Mouse (Mus musculus) lung, postnatal 10 days (tissue): ENCODE measurements around the gene Dcaf6.

ENCODE experiments used
- DNase-seq: peaks from one replicate; pipeline ENCODE4 v3.0.0; 2021

Gene Dcaf6

DNA sequence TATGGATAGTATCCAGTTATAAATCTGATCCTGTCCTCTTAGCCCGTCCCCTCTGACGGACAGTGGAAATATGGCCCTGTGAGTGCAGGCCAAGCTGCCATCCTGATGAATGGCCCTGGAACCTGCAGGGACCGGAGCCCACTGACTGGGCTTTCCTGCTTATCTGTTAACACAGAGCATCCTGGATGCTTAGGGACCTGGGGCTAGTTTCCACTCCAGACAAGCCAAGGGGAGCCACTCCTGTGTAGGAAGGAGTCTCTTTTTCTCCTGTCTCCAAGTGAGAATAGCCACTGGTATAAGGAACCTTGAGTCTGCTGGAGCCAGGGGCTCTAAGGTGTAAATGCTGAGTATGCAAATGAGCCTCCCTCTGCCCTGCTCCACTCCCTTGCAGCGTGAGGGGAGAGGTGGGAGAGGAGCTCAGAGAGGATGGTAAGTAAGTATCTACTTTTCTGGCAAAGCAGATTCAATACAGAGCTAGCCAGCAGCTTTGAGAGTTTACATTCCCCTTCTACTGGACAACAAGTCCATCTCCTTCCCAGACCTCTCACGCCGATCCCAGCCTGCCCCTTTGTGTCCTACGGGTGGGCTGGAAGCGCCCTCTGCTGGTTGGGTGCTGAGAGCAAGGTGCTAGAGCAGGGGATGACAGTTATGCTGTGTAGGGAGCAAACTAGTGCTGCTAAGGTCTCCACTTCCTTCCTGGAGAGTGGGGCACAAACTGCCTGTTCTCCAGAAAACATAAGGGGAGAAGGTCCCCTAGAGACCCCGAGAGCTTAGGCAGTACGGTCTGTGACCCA is 139.9 kb downstream of the Dcaf6 start:
- DNase-seq: peak; percentile 92

DNA sequence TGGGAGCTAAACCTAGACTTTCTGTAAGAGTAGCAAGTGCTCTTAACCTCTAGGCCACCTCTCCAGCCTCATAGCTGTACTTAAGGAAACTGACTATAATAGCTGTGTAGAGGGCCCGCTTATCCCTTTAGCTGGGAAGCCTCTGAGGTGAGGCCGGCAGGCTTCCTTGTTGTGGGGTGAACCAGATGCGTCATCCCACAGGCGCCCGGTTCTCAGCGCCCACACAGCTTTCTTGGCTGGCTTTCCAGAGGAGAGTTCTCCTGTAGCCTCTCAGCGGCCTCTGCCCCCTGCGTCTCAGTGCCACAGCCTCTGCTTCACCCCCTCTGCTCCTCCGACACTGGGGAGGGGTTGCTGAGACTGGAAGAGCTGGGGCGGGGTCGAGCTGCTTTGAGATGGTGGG is 143.9 kb downstream of the Dcaf6 start:
- no peak for DNase-seq

DNA sequence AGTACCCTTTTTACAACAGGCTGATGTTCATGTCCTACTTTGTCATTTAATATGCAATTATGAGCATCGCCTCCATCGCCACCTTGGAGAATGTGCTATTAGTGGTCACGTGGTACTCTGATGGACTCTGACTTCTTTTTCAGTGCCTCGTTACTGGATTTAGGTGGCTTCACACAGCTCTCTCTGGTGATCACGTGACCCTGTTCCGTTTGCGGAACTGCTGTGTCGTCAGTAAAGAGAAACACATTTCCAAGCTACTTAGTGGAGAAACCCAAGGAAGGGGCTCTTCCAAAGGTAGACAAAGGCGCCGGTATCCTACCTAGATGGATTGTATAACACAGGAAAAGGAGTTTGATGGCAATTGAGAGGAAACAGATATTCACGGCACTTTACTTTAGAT is 152.1 kb downstream of the Dcaf6 start:
- DNase-seq: no peak

DNA sequence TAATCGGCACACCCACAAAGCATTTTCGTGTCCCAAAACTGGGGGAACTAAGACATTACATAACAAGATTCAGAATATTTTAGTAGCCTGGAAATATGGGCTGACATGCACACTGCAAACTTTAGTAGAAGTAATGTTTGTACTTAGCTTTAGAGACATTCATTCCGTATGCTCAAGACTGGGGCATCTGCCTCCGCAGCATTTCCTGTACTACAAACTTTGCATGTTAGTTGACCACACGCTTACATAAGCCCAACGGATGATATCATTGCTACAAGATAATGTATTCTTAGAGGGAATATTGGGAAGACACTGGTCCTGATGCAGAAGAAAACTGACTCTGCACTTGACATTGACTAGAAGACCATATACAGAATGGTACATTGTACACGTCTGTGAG is 155.9 kb downstream of the Dcaf6 start:
- no peak for DNase-seq

DNA sequence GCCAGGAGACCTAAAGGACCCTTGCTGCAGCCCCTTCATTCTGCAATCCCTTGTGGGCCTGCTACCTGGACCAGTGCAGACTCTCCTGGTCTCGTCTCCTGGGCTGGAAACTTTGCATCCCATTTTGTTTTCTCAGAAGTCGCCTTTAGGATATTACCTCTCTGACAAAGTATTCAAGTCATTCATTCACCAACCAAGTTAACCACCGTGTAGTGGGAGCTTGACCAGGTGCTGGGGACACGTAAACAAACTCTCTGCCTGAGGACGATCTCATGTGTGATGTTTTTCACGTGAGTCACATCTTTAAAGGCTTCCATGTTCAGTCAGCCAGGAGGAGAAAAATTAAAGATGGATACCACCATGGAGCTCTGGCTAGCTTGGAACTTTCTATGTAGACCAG is 157.1 kb downstream of the Dcaf6 start:
- DNase-seq: no peak

DNA sequence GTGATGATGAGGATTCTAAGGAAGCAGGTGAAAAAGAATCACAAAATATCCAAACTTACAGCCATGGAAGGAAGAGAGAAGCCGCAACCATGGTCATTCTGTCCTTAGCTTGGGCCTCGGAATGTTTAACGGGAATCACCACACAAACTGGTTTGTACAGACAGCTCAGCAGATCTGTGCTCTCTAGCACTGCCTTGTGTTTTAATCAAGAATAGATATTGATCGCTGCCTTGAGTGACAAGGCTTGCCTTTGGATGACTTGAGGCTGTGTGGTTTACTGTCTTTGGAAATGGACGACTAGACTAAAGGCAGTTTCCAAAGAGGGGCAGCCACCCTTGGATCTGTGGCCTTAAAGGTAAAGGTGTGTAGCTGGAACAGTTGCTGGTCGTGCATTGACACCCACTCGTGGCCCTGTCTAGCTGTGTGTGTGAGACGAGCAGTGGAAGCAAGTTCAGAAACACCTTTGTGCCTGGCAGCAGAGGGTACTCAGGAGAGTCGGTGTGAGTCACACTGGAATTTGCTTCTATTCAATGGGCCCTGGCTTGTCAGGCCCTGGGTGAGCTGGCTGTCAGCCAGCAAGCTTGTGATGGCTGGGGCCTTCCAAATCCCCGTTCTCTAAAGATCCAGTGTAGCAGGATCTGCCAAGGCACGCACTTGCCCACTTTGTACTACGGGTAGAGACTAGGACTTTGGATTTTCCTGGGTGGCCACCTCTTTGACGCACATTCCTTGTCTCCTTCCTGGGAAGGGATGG is 157.6 kb downstream of the Dcaf6 start:
- DNase-seq: no peak

DNA sequence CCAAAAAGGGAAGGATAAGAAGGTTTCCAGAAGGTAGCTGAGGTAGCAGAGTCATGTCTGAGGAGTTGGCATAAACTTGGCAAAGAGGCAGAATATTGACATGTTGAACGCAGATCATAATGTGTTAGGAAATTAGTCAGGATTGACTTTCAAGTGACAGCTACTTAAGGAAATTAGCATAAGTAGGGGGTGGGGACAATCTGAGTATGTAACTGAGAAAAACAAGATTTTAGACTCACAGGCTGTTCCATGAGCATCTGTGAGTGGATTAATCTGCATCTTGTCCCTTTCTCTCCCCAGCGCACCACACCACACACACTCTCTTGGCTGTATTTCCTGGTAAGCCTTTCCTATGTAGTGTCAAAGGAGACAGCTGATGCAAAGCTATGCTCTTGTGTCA is 158.7 kb downstream of the Dcaf6 start:
- no peak for DNase-seq

DNA sequence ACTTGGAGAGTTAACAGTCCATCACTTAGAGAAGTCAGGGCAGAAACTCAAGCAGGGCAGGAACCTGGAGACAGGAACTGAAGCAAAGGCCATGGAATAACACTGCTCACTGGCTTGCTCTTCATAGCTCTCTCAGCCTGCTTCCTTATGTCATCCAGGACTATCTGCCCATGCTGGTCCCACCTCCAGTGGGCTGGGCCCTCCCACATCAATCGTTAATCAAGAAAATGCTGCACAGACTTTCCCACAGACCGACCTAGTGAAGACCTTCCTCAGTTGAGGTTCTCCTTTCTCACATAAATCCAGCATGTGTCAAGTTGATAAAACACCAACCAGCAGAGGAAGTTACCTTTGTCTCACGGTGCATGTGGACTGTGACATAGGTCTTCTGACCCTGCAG is 159.2 kb downstream of the Dcaf6 start:
- DNase-seq: no peak

DNA sequence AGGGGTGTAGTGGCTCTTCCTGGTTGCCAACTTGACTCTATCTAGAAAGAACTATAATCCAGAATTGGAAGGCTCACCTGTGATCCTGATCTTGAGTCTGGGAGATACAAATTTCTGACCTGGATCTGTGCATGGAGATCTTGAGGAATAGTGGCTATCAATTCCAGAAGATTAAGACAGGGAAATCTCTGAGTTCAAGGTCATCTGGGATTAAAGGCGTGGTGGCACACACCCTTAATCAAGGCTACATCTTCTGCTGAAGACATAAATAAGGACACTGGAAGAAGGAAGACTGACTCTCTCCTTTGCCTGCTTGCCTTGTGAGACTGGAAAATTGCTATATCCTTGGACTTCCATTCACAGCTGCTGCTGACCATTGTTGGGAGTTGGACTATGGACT is 164.8 kb downstream of the Dcaf6 start, which contains the start of gene Gpr161:
Gene Gpr161, plus strand, starts transcription at position 301 of the 400 bp plus-strand sequence.
- DNase-seq: no peak

DNA sequence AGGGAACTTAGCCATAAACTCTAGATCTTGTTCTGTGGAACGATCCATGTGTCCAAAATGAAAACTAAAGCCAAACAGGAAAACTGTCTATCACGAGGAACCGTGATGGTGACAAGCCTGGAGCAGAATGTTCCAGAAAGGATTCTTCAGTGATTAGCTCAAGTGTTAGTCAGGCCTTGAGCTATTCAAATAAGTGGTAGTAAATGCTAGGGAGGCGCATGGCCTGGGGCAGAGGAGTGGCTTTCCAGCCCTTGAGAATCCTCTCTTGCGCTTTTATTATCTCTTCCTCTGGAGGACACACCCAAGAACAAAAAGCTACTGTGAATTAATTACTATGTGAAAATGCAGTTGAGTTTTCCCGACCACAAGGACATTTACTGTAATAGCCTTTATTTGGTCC is 168.7 kb downstream of the Dcaf6 start:
- DNase-seq: no peak

DNA sequence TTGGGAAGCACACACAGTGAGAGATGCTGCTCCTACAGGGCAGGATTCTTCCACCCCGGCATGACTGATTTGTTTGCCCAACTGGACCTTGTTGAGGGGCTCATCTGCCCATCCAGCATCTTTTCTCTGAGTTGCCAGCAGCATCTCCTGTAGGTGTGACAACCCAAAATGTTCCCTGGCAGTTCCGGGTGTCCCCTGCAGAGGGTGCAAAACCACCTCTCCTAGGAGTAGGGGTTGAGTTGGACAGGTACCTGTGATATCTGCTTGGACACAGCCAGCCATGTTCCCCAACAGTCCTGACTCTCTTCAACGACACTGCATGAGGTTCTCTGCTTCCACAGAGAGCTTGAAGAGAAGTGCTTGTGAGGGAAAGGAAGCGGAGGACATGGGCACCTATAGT is 170.4 kb downstream of the Dcaf6 start:
- DNase-seq: peak; percentile 30

DNA sequence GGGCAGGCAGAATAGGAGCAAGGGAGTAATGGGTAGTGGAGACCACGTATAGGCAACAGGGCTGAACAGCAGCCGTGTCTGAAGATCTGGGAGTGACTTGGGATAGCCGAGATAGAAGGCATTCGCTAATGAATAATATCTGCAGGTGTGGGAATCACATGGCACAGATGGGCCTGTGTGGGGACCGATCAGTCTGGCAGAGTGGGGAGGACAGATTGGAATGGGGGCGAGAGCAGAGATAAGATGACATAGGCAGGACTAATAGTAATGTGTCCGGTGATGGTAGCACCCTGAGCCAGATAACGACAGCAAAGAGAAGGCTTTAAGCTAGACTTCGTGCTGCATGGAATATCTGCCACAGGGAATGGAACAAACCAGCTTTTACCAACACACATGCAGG is 172.1 kb downstream of the Dcaf6 start:
- no peak for DNase-seq

DNA sequence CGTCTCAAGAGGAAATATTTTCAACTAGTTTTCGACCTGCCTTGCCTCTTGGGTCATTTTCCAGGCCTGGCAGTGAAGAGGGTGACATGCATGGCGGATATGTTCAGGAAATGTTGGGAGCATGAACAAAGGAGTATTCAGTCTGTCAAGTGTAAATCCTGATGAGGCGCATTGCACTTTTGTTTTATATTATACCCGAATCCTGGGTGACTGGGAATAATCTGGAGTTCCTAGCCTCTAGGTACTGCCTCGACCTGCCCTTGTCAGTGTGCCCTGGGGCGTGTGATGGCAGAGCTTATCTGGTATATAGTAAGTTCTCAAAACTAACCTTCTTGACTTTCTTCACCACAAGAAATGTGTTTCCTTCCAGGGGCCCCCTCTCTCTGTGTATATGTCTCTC is 176.2 kb downstream of the Dcaf6 start:
- DNase-seq: no peak

DNA sequence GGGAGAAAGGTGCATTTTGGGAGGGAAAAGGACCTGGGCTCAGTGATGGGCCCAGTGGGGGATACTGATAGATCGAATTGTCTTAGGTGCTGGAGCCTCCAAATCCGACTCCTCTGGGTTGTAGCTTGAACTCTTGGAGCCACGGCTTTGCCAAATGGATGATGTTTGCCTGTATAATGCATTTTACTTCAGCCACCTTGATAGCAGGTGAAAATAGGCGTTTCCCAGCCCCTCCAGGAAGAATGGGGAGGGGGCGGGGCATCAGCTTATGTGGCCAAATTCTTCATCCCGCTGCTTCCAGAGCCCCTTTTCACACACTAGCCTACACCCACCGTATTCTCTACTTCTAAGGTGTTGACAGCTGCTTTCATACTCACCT is 177.3 kb downstream of the Dcaf6 start:
- DNase-seq: no peak

DNA sequence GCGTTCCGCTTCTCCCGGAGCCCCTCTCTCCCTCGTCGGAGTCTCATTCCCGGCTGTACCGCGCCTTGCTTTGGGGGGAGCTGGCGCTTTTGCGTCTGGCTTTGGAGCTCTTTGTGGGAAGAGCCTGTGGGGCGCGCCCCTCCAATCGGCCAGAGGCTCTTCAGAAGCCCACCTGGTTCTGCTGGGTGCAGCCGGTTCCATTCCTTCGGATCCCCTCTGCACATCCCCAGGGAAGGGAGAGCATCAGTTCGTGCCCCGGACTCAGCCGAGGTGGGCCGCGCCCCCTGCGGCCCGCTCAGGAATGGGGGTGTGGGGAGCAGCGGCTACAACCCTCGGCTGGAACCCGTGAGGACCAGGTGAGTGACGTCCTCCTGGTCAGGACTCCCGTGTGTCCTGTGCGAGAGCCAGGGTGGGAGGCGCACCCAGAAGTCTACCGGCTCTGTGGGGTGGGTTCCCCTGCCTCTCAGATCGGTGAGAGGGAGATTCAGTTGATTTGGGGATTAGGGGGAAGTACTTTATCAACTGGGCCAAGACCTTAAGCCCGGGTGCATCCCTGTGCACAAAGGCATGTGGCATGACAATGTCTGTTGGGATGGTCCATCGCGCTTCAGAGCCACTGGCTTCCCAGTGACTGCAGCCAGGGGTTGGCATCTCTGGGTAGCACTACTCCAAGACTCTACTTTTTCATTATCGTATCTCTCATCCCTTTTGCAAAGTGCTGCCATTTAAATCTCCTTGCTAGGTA is 177.9 kb downstream of the Dcaf6 start:
- DNase-seq: no peak

DNA sequence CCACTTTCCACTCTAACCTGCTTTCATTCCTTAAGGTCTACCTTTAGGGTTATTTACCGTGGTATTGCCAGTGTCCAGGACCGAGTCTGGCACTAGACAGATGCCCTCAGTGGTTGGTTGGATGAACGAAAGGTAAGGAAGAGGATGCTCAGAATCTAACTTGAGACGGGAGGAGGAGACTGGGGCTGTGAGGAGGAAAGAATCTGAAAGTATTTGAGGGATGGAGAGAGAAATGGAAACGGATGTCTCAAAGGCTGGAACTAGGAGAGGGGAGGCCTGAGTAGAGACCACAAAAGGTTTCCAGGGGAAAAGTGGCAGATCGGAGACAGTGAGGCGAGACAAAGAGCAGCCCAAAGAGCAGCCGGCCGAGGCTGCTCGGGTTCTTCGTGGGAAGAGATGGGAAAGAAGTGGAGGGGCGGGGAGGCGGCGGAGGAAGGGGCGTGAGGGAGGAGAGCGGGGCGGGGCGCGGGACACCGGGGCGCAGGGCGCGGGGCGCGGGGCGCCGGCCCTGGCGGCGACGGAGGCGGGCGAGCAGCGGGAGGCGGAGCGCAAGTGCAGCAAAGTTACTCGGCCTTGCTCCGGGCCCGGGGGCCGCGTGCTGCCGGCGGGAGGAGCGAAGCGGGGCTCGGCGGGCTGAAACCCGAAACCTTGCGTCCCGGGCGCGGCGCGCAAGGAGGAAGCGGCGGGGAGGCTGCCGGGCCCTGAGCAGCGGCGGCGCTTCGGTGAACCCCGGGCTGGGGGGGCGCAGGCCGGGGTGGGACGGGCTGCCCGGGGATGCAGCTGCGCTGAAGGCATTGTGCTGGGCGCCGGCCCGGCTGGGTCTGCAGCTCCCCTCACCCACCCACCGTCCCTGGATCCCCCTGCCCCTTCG is 178.7 kb downstream of the Dcaf6 start:
- DNase-seq: peak; percentile 78

DNA sequence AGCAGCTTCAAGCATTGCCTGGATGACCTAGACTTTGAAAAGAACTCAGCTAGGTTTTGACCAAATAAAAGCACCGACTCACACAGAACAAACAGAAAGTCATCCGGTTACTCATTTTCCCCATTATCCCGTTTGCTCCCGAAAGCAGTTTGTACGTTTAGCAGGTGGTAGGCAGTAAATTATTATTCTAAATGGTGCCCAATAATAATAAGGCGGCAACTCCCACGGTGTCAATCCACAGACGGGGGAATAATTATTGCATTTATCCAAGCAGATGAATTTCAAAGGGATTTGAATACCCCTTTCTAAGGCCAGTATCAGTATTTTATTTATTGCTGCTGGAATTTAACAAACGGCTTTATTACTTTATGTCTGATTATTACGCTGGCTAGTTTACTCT is 179.5 kb downstream of the Dcaf6 start:
- no peak for DNase-seq
